Mouse (Mus musculus): ENCODE measurements around the gene Tmem30c. TPM values are rescaled to one million over a fixed set of nuclear protein-coding genes. Genes with fewer than 3 reads are reported as not detected.
"Not testable (repeated sequence)": the region's sequence is repeated elsewhere in the genome, so short reads cannot be mapped to it uniquely, and the experiment has no call there.

Tmem30c gene
- polyA plus RNA-seq, 1 experiment from 2014 or later: 0.06 TPM

GRCm38 (mm10) chr16:57246596-57246995 lies 46.1 kb downstream of the Tmem30c start:
- no peaks in the 10 kb centered on the region for H3K27me3 ChIP-seq (replicated peaks; ENCODE audit: low read depth, poor library complexity, severe bottlenecking)
- H3K27ac ChIP-seq (replicated peaks): no peak overlapping the region
- DNase-seq (ENCODE audit: low spot score): no peak
- H3K4me1 ChIP-seq: peaks cover 6% of the 10 kb centered on the region; the same call in 1 of the 2 replicates
- WGBS: 90% methylated on average over 3 of the region's 3 CpGs
- H3K36me3 ChIP-seq (replicated peaks): no peaks in the 10 kb centered on the region
- no peaks in the 10 kb centered on the region for H3K9me3 ChIP-seq
- no peak overlapping the region for H3K4me3 ChIP-seq

DNA sequence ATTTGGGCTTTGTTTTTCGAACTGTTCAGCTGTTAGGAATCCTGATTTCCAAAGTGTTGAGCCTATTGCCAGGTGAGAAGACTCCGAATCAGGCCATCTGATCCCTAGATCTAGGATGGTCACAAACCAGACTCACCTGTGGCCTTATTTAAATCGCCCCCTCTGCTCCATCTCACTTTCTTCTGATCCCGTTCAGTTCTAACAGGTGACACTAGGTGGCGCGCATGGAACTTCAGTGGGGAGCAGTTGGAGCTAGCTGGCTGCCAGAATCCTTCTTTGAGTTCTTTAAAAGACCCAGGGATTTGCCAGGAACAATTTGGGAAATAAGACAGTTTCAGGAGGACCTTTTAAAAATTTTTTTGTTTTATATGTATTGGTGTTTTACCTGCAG lies 48.8 kb downstream of the Tmem30c start:
- 11% methylated on average over 6 of the region's 6 CpGs for WGBS
- Histone ChIP-seq H3K4me3 (no peak overlapping the region), H3K27ac (replicated peaks) (no peak overlapping the region), H3K27me3 (replicated peaks; ENCODE audit: low read depth, poor library complexity, severe bottlenecking) (no peaks in the 10 kb centered on the region), H3K36me3 (replicated peaks) (no peaks in the 10 kb centered on the region), H3K4me1 (peaks cover 6% of the 10 kb centered on the region; the same call in 1 of the 2 replicates), H3K9me3 (no peaks in the 10 kb centered on the region)
- DNase-seq (ENCODE audit: low spot score): peak; percentile 81

- DNase-seq (ENCODE audit: low spot score): peak; percentile 28
- H3K4me1 ChIP-seq: peaks cover 6% of the 10 kb centered on the region; the same call in 1 of the 2 replicates
- no peak overlapping the region for H3K27ac ChIP-seq (replicated peaks)
- no peak overlapping the region for H3K4me3 ChIP-seq
- H3K27me3 ChIP-seq (replicated peaks; ENCODE audit: low read depth, poor library complexity, severe bottlenecking): no peaks in the 10 kb centered on the region
- WGBS: 42% methylated on average over 10 of the region's 10 CpGs
- no peaks in the 10 kb centered on the region for H3K36me3 ChIP-seq (replicated peaks)
- H3K9me3 ChIP-seq: no peaks in the 10 kb centered on the region
Observed at GRCm38 (mm10) chr16:57243205-57243857, 49.3 kb downstream of the Tmem30c start.

- Histone ChIP-seq H3K36me3 (replicated peaks) (no peaks in the 10 kb centered on the region), H3K4me3 (no peak overlapping the region), H3K9me3 (no peaks in the 10 kb centered on the region), H3K27me3 (replicated peaks; ENCODE audit: low read depth, poor library complexity, severe bottlenecking) (no peaks in the 10 kb centered on the region), H3K4me1 (peaks cover 6% of the 10 kb centered on the region; the same call in 1 of the 2 replicates), H3K27ac (replicated peaks) (no peak overlapping the region)
- WGBS: 79% methylated on average over 5 of the region's 5 CpGs
- no peak for DNase-seq (ENCODE audit: low spot score)
Observed at GRCm38 (mm10) chr16:57242857-57243204, 49.8 kb downstream of the Tmem30c start.

DNA sequence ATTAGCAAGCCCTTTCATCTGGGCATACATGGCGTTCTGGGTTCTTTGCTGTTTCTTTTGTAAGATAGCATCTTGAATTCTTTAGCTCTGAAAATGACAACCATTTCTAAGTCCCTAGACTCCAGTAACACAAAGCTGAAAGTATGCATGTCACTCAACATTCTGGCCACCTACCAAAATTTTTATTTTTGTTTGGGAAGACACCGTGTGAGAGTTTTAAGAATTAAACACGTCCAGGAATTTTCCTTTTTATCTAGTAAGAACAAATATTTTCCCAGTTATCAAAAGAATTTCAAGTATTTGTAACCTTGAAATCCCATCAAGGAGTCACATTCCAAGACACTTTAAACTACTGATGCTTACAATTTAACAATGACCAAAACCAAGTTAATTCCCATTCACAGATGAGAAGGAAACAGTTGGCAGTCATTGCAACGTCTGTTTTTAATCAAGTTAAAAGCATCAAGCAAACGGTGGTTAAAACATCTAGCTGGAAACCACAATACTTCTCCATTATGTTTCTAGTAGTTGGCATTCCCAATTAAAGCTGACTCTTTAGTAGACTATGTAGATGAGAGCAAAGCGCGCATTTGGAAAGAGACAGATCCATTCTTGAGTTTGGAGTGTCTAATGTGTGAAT lies 56.7 kb downstream of the Tmem30c start:
- Histone ChIP-seq H3K27ac (replicated peaks) (no peak overlapping the region), H3K27me3 (replicated peaks; ENCODE audit: low read depth, poor library complexity, severe bottlenecking) (no peaks in the 10 kb centered on the region)

GRCm38 (mm10) chr16:57231937-57232310 lies 60.7 kb downstream of the Tmem30c start:
- Histone ChIP-seq H3K4me3 (peak overlapping the region; percentile 64), H3K4me1 (peaks cover 12% of the 10 kb centered on the region)
- WGBS: 76% methylated on average over 5 of the region's 5 CpGs
- H3K27ac ChIP-seq (replicated peaks); DNase-seq (ENCODE audit: low spot score); H3K36me3 ChIP-seq (replicated peaks); H3K9me3 ChIP-seq; H3K27me3 ChIP-seq (replicated peaks; ENCODE audit: low read depth, poor library complexity, severe bottlenecking): not testable (repeated sequence)

More for the DNA sequence above, 56.7 kb downstream of the Tmem30c start:
- DNase-seq (ENCODE audit: low spot score): no peak
- 53% methylated on average over 7 of the region's 7 CpGs for WGBS
- Histone ChIP-seq H3K36me3 (replicated peaks) (no peaks in the 10 kb centered on the region), H3K9me3 (no peaks in the 10 kb centered on the region), H3K4me3 (no peak overlapping the region), H3K4me1 (peaks cover 3% of the 10 kb centered on the region; the same call in 1 of the 2 replicates)

DNA sequence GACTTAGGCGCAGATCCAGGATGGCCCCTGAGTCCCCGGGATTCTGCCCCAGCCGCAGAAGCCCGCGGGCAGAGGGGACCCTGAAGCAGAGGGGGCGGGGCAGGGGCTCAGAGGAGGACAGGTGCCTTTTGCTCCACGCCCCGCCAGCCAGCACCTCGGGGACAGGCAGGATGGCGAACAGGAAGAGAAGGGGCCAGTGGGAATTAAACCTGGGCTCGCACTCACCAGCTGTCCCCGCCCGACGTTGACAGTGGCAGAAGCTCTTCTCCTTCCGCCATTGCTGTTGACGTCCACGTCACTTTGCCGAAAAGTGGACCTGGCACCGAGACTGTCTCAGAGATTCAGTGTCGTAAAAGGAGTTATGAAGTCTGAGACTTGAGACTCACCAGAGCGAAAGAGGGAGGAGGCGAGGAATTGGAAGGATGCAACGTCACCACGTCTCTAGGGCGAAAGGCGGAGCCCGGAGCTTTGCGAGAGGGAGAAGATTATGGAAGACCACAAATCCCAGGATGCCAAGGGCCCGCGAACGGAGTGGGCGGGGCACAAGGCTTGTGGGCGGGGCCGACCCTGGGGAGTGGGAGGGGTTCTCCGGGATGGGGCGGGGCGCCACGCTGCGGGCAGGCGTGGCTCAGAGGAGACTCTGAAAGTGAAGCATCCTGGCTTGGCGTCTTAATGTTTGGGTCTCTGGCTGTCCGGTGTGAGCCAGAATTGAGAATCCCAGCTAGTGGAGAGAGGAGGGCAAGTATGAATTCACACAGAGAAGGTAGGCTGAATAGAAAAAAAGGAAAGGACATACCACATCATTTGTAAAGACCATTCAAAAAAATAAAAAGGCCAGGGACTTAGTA lies 61.4 kb downstream of the Tmem30c start, which contains the start of gene Tbc1d23:
TSS of gene Tbc1d23 (minus strand) at position 416 of the 848 bp plus-strand sequence.
- Histone ChIP-seq H3K36me3 (replicated peaks) (no peaks in the 10 kb centered on the region), H3K4me3 (peak within 1 kb of the TSS; percentile 64), H3K4me1 (peaks cover 12% of the 10 kb centered on the region), H3K9me3 (no peaks in the 10 kb centered on the region), H3K27me3 (replicated peaks; ENCODE audit: low read depth, poor library complexity, severe bottlenecking) (no peaks in the 10 kb centered on the region), H3K27ac (replicated peaks) (peak within 1 kb of the TSS; percentile 63)
- peak; percentile 98 for DNase-seq (ENCODE audit: low spot score)
- under 1% methylated on average over 42 of the region's 42 CpGs for WGBS

GRCm38 (mm10) chr16:57226444-57226843 lies 66.2 kb downstream of the Tmem30c start:
- Histone ChIP-seq H3K27me3 (replicated peaks; ENCODE audit: low read depth, poor library complexity, severe bottlenecking) (no peaks in the 10 kb centered on the region), H3K4me1 (peaks cover 9% of the 10 kb centered on the region), H3K4me3 (no peak overlapping the region), H3K9me3 (no peaks in the 10 kb centered on the region), H3K27ac (replicated peaks) (no peak overlapping the region), H3K36me3 (replicated peaks) (no peaks in the 10 kb centered on the region)
- 91% methylated on average over 5 of the region's 5 CpGs for WGBS
- no peak for DNase-seq (ENCODE audit: low spot score)

DNA sequence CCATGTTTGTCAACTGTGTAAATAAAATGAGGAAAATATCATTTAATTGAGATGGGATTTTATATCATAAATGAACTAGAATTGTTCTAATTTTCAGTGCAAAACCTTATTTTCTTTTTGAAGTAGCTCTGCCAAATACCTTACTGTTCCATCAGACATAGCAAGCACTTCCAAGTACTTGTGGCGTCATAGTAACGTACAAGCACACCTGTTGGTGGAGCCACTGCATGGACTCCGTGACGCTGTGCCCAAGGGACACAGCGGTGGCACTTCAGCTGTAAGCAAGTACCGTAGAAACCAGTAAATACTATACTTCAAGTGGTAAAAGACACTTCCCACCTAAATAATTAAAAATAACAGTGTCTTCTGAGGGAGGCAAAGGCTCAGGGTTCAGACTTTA lies 72.3 kb downstream of the Tmem30c start:
- no peak overlapping the region for H3K4me3 ChIP-seq
- H3K27ac ChIP-seq (replicated peaks): no peak overlapping the region
- no peaks in the 10 kb centered on the region for H3K27me3 ChIP-seq (replicated peaks; ENCODE audit: low read depth, poor library complexity, severe bottlenecking)
- peaks cover 11% of the 10 kb centered on the region for H3K36me3 ChIP-seq (replicated peaks)
- H3K9me3 ChIP-seq: no peaks in the 10 kb centered on the region
- 94% methylated on average over 6 of the region's 6 CpGs for WGBS
- no peaks in the 10 kb centered on the region for H3K4me1 ChIP-seq
- no peak for DNase-seq (ENCODE audit: low spot score)

Other genes with a start within 250 kb of the Tmem30c start
- gene Tmem45a2, start 221.5 kb downstream of the Tmem30c start, polyA plus RNA-seq (2016; fragmentation: Nextera tagmentation; extraction: Ambion mirVana): not detected in 2 replicates
- 50.0 and 50.3 TPM in 2 replicates for gene Tomm70a, start 171.2 kb downstream of the Tmem30c start, polyA plus RNA-seq (2016; fragmentation: Nextera tagmentation; extraction: Ambion mirVana)
- 62.2 and 68.1 TPM in 2 replicates for gene Nit2, start 125.5 kb downstream of the Tmem30c start, polyA plus RNA-seq (2016; fragmentation: Nextera tagmentation; extraction: Ambion mirVana)
- gene Tbc1d23, start 61.4 kb downstream of the Tmem30c start, polyA plus RNA-seq (2016; fragmentation: Nextera tagmentation; extraction: Ambion mirVana): 20.1 and 20.7 TPM in 2 replicates
- gene Filip1l, start 60.2 kb upstream of the Tmem30c start, polyA plus RNA-seq (2016; fragmentation: Nextera tagmentation; extraction: Ambion mirVana): 11.5 and 12.7 TPM in 2 replicates

Data from embryonic facial prominence, embryonic 10.5 days (tissue).